Mouse (Mus musculus): ENCODE results near the gene Fabp2. TPM values are rescaled to one million over a fixed set of nuclear protein-coding genes. Genes with fewer than 3 reads are reported as not detected.

Fabp2 gene
- not detected in 2 replicates for polyA plus RNA-seq (2012; ENCODE audit: insufficient read depth, insufficient read length, low replicate concordance, missing spikeins)

DNA sequence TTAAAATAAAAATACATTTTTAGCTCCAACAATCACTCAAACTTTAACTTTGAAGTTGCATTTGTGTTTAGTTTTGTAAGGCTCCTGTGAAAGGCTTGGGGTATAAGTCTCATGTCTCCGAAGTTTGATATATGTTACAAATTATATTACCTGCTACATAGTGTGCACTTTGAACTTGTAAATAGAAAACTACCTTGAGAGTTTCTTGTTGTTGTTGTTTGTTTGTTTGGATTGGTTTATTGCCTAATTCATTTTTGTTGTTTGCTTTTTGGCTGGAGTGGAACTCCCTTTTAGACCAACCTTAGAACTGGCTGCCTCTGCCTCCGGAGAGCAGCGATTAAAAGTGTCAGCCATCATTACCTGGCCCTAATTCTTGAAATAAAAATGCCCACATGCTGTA, at the start of gene Fabp2:
Gene Fabp2, plus strand, starts transcription at position 301 of the 400 bp plus-strand sequence.
- no peak for TF ChIP-seq CTCF (IDR thresholded peaks at IDR 0.05; ENCODE audit: insufficient read depth, low read depth, low read length)
- TF ChIP-seq POLR2A (IDR thresholded peaks at IDR 0.05; ENCODE audit: insufficient read depth, low read depth, low read length) = no peak
- 97% methylated on average over 3 of the region's 3 CpGs for WGBS
- no peak within 1 kb of the TSS for H3K27ac ChIP-seq (ENCODE audit: insufficient read depth, low read depth, low read length)
- H3K4me1 ChIP-seq (ENCODE audit: control insufficient read depth, insufficient read depth, low read length) = no peaks in the 10 kb centered on the region
- H3K4me3 ChIP-seq (ENCODE audit: insufficient read depth, low read depth, low read length) = no peak within 1 kb of the TSS

DNA sequence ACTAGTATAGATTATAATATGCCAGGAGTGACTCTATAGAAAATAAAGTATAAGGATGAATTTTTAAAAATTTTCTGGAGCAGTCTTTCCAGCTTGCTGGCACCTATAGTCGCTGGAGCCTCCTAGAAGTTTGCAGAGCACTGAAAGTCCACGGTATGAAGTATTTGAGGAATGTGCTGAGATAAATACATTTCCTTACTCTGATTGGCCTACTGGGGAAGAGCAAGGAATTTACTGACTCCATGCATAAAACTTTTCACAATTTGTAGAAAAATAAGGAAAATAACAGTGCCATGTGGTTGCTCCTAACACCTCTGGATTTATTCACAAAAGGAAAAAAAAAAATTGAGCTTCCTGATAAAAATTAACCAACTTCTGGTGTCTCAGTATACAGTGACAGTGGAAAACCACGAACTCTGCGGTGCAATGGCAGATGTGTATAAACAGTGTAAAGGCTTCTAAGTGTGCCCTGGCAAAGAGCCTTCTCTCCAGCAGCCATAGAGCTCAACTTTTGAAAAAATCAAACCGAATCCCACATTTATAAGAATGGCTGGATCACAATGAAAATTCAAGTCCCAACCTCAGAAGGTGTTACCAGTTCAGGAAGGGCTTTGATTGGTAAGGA, 46.4 kb upstream of the Fabp2 start:
- Histone ChIP-seq H3K27ac (ENCODE audit: insufficient read depth, low read depth, low read length) (no peak overlapping the region), H3K4me3 (ENCODE audit: insufficient read depth, low read depth, low read length) (no peak overlapping the region), H3K4me1 (ENCODE audit: control insufficient read depth, insufficient read depth, low read length) (no peaks in the 10 kb centered on the region)
- WGBS = 92% methylated on average over 5 of the region's 5 CpGs
- TF ChIP-seq POLR2A (IDR thresholded peaks at IDR 0.05; ENCODE audit: insufficient read depth, low read depth, low read length) (no peak), CTCF (IDR thresholded peaks at IDR 0.05; ENCODE audit: insufficient read depth, low read depth, low read length) (no peak)

DNA sequence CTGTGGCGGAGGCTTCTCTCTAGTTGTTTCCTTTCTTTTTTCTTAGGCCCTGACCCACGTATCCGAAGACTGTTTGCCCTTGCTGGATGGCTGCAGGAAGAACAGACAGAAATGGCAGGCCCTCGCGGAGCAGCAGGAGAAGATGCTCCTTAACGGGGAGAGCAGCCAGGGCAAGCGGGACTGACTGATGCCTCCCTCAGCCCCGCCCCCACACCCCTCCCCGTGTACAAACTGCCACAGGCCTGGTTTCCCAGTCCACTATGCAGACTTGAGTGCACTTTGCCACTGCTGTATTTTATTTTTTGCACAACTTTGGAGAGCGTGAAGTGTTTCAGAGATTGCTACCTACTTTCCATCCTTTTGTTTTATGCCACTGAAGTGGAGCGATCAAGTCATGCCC, 39.7 kb upstream of the Fabp2 start:
- TF ChIP-seq CTCF (IDR thresholded peaks at IDR 0.05; ENCODE audit: insufficient read depth, low read depth, low read length) (no peak), POLR2A (IDR thresholded peaks at IDR 0.05; ENCODE audit: insufficient read depth, low read depth, low read length) (no peak)
- 62% methylated on average over 11 of the region's 11 CpGs for WGBS
- H3K27ac ChIP-seq (ENCODE audit: insufficient read depth, low read depth, low read length) = no peak overlapping the region
- no peak overlapping the region for H3K4me3 ChIP-seq (ENCODE audit: insufficient read depth, low read depth, low read length)
- no peaks in the 10 kb centered on the region for H3K4me1 ChIP-seq (ENCODE audit: control insufficient read depth, insufficient read depth, low read length)

DNA sequence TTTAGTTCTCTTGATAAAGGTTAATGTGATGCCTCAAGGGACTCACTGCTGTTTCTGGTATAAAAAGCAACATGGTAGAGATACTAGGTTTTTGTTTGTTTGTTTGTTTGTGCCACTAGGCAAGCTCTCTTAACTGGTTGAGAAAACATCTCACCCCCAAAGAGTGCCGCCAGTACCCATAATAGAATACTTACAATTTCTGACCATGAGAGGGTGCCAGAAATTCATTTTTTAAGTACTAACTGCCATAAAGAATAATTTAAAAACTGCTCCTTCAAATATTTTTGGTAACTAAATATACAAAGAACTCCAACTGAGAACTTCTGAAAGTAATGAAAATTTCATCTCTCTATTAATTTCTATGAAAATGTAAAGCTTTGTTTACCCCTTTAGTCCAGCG, 35.0 kb upstream of the Fabp2 start:
- Histone ChIP-seq H3K4me3 (ENCODE audit: insufficient read depth, low read depth, low read length) (no peak overlapping the region), H3K27ac (ENCODE audit: insufficient read depth, low read depth, low read length) (no peak overlapping the region), H3K4me1 (ENCODE audit: control insufficient read depth, insufficient read depth, low read length) (no peaks in the 10 kb centered on the region)
- TF ChIP-seq POLR2A (IDR thresholded peaks at IDR 0.05; ENCODE audit: insufficient read depth, low read depth, low read length) = no peak
- no peak for TF ChIP-seq CTCF (IDR thresholded peaks at IDR 0.05; ENCODE audit: insufficient read depth, low read depth, low read length)
- 66% methylated on average over 2 of the region's 2 CpGs for WGBS

DNA sequence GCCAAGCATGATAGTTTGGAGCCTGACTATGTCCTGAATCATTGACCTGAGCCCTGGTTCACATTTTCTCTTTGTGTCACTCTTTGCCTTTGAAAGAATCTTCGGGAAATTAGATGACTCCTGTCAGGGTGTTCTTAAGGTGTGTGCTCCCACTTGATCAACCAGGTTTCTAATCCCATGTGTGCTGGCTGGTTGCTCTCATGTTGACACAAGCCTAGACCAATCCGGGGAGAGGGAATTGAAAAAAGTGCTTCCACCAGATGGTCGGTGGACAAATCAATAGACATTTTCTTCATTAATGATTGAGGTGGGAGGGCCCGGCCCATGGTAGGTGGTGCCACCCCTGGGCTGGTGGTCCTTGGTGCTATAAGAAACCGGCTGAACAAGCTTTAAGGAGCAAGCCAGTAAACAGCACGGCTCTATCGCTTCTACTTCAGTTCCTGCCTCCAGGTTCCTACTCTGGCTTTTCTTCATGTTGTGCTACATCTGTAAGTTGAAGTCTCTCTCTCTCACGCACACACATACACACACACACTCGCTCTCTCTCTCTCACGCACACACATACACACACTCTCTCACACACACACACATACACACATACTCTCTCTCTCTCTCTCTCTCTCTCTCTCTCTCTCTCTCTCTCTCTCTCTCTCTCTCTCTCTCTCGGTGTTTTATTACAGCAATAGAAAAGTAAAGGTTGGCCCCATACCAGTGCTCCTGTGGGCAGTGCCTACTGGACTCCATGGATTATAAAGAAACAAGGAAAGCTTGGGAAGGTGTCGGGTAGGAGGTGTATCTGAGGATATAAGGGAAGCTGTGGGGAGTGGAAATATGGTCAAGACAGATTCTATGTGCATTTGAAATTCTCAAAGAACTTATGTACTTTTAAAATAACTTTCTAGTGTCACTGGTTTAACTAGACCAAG, 34.0 kb upstream of the Fabp2 start:
- Histone ChIP-seq H3K4me3 (ENCODE audit: insufficient read depth, low read depth, low read length) (no peak overlapping the region), H3K4me1 (ENCODE audit: control insufficient read depth, insufficient read depth, low read length) (no peaks in the 10 kb centered on the region), H3K27ac (ENCODE audit: insufficient read depth, low read depth, low read length) (no peak overlapping the region)
- TF ChIP-seq CTCF (IDR thresholded peaks at IDR 0.05; ENCODE audit: insufficient read depth, low read depth, low read length) = no peak
- no peak for TF ChIP-seq POLR2A (IDR thresholded peaks at IDR 0.05; ENCODE audit: insufficient read depth, low read depth, low read length)
- WGBS = 89% methylated on average over 12 of the region's 12 CpGs

DNA sequence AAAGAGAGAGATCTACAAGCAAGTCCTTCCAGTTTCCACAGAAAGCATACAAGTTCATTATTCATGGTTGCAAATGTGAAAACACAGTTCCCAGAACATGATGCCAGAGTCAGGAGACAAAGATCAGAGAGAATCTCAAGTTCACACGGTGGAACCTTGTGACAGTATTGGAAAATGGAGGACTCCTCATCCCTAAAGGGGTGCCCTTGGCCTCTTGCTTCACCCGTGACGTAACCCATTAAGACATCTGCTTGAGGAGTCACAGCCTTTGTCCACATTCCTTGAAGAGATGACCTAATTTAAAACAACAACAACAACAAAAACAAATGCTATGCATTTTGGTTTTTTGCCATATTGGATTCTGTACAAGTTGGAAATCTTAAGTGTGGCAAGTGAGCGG, 29.8 kb upstream of the Fabp2 start:
- WGBS = 67% methylated on average over 4 of the region's 4 CpGs
- Histone ChIP-seq H3K27ac (ENCODE audit: insufficient read depth, low read depth, low read length) (no peak overlapping the region), H3K4me3 (ENCODE audit: insufficient read depth, low read depth, low read length) (no peak overlapping the region), H3K4me1 (ENCODE audit: control insufficient read depth, insufficient read depth, low read length) (no peaks in the 10 kb centered on the region)
- TF ChIP-seq CTCF (IDR thresholded peaks at IDR 0.05; ENCODE audit: insufficient read depth, low read depth, low read length) (no peak), POLR2A (IDR thresholded peaks at IDR 0.05; ENCODE audit: insufficient read depth, low read depth, low read length) (no peak)

DNA sequence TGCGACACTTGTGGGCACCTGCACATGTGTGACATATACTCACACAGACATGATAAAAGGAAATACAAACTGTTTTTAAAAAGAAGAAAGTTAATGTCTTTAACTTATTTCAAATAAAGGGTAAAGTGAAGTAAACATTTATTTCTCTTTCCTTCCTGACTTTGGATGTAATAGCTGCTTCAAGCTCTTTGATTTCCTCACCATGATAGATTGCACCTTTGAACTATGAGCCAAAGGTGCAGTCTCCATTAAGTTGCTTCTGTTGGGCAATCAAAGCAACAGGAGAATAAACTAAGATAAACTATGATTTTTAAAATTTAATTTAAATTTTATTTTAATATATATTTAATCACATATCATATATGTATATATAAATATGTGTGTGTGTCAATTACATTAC, 26.6 kb upstream of the Fabp2 start:
- TF ChIP-seq CTCF (IDR thresholded peaks at IDR 0.05; ENCODE audit: insufficient read depth, low read depth, low read length) (no peak), POLR2A (IDR thresholded peaks at IDR 0.05; ENCODE audit: insufficient read depth, low read depth, low read length) (no peak)
- Histone ChIP-seq H3K4me1 (ENCODE audit: control insufficient read depth, insufficient read depth, low read length) (no peaks in the 10 kb centered on the region), H3K27ac (ENCODE audit: insufficient read depth, low read depth, low read length) (no peak overlapping the region), H3K4me3 (ENCODE audit: insufficient read depth, low read depth, low read length) (no peak overlapping the region)
- WGBS = 100% methylated on average over 1 of the region's 1 CpGs

DNA sequence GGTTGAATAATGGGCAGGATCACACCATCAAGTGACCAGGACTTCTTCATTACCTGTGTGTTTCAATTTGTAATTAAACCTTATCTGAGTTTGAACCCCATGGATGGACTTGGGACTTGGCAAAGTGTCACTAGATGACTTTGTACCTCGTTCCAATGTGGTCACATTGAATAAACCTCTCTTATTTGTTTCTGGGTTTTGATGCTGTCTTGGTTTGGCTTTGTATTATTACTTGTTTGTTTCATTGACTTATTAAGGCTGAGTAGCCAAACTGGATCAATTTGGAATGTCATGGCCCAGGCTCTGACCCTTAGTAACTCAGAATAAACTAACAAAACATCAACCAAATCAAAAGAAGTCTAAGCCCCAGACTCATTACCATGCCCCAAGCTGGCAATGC, 23.3 kb upstream of the Fabp2 start:
- TF ChIP-seq CTCF (IDR thresholded peaks at IDR 0.05; ENCODE audit: insufficient read depth, low read depth, low read length) (no peak), POLR2A (IDR thresholded peaks at IDR 0.05; ENCODE audit: insufficient read depth, low read depth, low read length) (no peak)

DNA sequence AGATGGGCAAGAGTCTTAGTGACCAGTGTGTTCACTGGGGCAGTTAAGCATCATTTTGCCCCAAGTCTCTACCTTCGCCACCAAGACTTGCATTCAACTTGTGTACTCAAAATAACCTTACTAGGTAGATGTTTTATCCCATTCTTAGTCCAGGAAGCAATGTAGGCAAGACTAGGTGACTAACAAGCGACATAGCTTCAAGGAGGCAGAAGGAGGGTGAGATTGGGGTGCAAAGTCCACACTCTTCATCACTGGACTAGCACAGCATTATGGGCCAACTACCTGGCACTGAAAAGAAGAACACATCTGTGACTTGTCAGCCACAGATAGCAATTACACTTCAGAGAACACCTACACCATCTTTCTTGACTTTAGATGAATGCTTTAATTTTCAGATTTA, 18.0 kb upstream of the Fabp2 start:
- TF ChIP-seq POLR2A (IDR thresholded peaks at IDR 0.05; ENCODE audit: insufficient read depth, low read depth, low read length) = no peak
- no peak for TF ChIP-seq CTCF (IDR thresholded peaks at IDR 0.05; ENCODE audit: insufficient read depth, low read depth, low read length)
- Histone ChIP-seq H3K27ac (ENCODE audit: insufficient read depth, low read depth, low read length) (no peak overlapping the region), H3K4me3 (ENCODE audit: insufficient read depth, low read depth, low read length) (no peak overlapping the region), H3K4me1 (ENCODE audit: control insufficient read depth, insufficient read depth, low read length) (no peaks in the 10 kb centered on the region)
- WGBS = 94% methylated on average over 2 of the region's 2 CpGs

More for the DNA sequence above, 23.3 kb upstream of the Fabp2 start:
- Histone ChIP-seq H3K4me1 (ENCODE audit: control insufficient read depth, insufficient read depth, low read length) (no peaks in the 10 kb centered on the region), H3K27ac (ENCODE audit: insufficient read depth, low read depth, low read length) (no peak overlapping the region), H3K4me3 (ENCODE audit: insufficient read depth, low read depth, low read length) (no peak overlapping the region)
- 81% methylated on average over 1 of the region's 1 CpGs for WGBS

Data from olfactory bulb, adult 2 months (tissue).